Mouse (Mus musculus) embryo, embryonic 10.5 days (tissue): ENCODE data around the gene Olfr385.
"Not testable (repeated sequence)": the region's sequence is repeated elsewhere in the genome, so short reads cannot be mapped to it uniquely, and the experiment has no call there.

ENCODE experiments used
- DNase-seq: peaks from one replicate; pipeline ENCODE4 v3.0.0-alpha.2; 2015; ENCODE audit warnings: low spot score

Gene Olfr385

GRCm38 (mm10) chr11:73592908-73593307 is at the start of gene Olfr385:
Gene Olfr385 (minus strand): TSS chr11:73593008.
- DNase-seq, result no peak

GRCm38 (mm10) chr11:73598294-73598693 is 5.5 kb upstream of the Olfr385 start, which contains the start of gene Olfr384:
Gene Olfr384 (plus strand): TSS chr11:73598594.
- no peak for DNase-seq

- not testable (repeated sequence) for DNase-seq
Measured at GRCm38 (mm10) chr11:73583188-73583587, 9.6 kb downstream of the Olfr385 start.

GRCm38 (mm10) chr11:73579871-73580270 is 12.9 kb downstream of the Olfr385 start:
- DNase-seq, result no peak
